Mouse (Mus musculus) monocyte, adult 2 months (primary cell): ENCODE data around the gene Bdh1.
A peak's percentile ranks its signal among the peaks of the same experiment; 100 is the strongest.
"Not testable (repeated sequence)": the region's sequence is repeated elsewhere in the genome, so short reads cannot be mapped to it uniquely, and the experiment has no call there.

Experiments used
- DNase-seq, 2 experiments: peaks; one replicate each; pipeline ENCODE4 v3.0.0; 2022; ENCODE audit warnings: low spot score in 2 of 2, low read depth in 1 of 2

Bdh1 gene

DNA sequence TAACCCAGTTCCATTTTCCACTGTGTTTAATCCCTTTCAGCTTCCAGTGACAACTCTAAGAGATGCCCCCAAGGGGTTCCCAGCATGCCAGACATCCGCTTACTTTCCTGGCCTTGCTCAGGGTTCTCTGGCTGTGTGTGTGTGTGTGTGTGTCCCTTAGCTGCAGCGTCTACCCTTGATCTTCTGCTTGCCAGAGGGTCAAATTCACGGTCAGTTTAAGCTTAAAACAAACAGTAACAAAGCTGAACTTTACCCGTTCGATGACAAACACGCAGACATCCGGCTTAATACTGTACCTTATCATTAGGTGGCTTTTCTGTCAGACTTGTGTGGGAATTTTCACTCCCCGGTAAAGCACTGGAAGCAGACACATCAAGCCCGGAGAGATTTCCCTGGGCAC lies at the start of gene Bdh1:
TSS of gene Bdh1 (plus strand) at position 281 of the 400 bp plus-strand sequence.
- no peak for DNase-seq

DNA sequence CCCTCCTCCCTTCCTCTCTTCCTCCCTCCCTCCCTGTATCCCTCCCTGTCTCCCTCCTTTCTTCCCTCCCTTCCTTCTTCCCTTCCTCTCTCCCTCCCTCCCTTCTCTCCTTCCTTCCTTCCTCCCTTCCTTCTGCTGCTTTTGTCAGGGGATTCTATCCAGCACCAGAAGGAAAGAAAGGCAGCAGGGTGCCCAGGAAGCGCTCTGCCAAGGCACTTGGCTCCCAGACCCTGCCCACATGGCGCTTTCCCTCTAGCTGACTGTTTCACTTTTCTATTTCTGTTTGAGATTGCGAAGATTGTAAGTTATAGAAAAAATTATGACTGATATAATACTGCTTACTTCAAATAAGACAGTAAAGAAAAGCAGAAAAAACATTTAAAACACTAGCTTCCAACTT lies 49.8 kb upstream of the Bdh1 start:
- not testable (repeated sequence) for DNase-seq

DNA sequence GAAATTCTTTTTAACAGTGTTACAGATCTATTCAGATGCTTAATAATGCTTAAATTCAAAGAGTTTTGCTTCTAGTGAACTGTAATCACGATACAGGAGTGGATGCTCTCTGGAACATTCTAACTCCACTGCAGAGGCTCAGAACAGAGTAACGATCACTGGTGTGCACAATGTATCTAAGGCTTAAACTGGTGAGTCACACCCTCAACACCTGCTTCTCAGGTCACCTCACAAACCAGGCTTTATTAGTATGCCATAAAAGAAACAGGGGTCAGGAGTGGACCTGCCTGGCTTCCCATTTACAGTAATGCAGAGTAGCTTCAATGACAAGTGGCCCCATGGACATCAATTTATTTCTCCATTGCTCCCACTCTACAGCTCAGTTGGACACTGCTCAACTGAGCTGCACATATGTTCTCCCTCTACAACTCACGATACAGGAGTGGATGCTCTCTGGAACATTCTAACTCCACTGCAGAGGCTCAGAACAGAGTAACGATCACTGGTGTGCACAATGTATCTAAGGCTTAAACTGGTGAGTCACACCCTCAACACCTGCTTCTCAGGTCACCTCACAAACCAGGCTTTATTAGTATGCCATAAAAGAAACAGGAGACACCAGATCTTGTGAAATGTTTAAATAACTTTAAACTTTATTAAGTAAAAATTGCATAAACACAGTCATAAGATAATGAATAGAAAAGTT lies 46.0 kb upstream of the Bdh1 start:
- DNase-seq: not testable (repeated sequence)

- DNase-seq: not testable (repeated sequence)
Measured at GRCm38 (mm10) chr16:31388269-31388668, 33.8 kb upstream of the Bdh1 start.

GRCm38 (mm10) chr16:31399231-31399630 lies 22.8 kb upstream of the Bdh1 start:
- DNase-seq: no peak

- DNase-seq: no peak
Measured at GRCm38 (mm10) chr16:31400908-31401692, 21.0 kb upstream of the Bdh1 start.

DNA sequence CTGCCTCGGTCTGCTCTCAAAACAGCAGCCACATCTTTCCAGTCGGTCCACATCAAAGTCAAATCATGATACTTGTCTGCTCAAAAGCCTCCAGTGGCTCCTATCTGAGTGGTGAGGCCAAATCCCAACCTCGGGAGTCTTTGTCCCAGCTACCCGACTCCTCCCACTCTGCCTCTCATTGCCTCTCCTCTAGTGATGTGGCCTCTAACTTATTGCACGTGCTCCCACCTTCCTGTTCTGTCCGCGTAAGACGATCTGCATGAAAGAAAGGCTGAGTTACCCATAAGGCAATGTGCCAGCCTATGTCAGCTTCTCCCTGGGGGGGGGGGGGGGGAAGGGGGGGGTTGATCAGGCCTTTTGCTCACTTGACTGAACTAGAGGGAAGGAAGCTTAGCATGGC lies 20.0 kb upstream of the Bdh1 start:
- no peak for DNase-seq

- no peak for DNase-seq
Measured at GRCm38 (mm10) chr16:31403971-31404370, 18.1 kb upstream of the Bdh1 start.

GRCm38 (mm10) chr16:31405040-31405439 lies 17.0 kb upstream of the Bdh1 start:
- no peak for DNase-seq

DNA sequence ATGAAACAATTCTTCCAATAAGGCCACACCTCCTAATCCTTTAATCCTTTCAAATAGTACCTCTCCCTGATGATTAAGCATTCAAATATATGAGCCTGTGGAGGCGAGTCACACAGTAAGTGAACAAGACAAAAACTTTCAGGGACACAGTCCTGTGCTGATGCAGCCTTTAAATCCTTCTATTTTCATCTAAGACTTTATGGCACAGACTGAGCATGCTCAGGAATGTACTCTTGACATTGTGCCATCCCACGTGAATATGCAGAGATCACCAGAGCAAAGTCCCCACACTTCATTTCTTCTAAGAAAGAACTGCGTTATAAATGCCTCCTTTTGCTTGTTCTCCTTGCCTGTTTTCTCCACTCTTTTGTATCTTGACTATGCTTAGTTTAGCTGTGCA lies 14.2 kb upstream of the Bdh1 start:
- DNase-seq: no peak

- no peak for DNase-seq
Measured at GRCm38 (mm10) chr16:31410969-31411368, 11.1 kb upstream of the Bdh1 start.

DNA sequence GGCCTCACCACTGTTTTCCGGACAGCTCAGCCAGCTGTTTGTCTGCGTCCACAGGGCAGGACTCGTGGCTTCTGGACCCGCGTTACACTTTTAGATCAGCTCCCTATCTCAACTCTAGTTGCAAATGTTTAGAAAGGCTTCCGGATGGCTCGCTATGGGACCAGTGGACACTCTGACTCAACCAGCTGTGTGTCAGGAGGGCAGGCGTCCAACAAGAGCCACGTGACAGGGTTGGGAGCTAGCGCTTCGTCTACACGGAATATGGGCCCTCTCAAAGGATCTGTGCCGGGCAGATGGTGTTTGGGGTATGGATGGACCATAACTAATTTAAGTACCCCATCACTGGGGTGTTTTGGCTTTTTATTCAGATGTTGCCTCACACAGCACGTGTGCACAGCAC lies 9.8 kb upstream of the Bdh1 start:
- no peak for DNase-seq

- no peak for DNase-seq
Measured at GRCm38 (mm10) chr16:31413777-31414176, 8.3 kb upstream of the Bdh1 start.

- no peak for DNase-seq
Measured at GRCm38 (mm10) chr16:31415885-31416450, 6.1 kb upstream of the Bdh1 start.

DNA sequence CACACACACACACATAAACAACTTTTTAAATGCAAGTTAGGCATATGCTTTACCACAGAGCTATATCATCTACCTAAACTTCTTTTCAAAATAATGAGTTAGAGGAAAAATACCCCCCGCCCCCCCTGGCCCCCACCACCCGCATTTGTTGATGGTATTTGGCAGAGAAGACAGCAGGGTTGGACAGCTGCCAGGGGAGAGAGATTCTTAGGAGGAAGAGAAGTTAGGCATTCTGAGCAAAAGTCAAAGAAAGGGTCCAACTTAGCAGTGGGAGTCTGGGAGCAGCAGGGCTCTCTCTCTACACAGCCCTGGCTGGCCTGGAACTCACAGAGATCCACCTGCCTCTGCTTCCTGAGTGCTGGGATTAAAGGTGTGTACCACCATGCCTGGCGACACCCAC lies 3.4 kb upstream of the Bdh1 start:
- no peak for DNase-seq

DNA sequence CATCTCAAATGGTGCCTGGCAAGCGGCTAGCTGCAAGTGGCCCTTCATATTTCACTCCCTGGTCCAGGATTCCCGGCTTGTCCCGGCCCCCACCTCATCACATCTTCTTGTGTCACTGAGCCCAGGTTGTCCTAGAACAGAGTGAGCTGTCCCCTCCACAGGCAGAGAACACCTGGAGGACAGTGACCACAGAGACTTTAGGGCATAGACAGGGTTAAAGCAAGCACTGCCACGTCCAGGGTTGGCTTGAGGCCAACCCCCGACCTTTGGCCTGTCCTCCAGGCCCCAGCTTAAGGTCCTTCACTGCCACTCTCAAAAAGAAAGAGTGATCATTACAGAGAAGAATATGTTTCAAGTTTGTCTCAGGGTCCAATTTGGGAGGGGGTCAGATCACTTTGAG lies 2.6 kb upstream of the Bdh1 start:
- no peak for DNase-seq

GRCm38 (mm10) chr16:31422722-31423121 lies 642 bp downstream of the Bdh1 start:
- no peak for DNase-seq

DNA sequence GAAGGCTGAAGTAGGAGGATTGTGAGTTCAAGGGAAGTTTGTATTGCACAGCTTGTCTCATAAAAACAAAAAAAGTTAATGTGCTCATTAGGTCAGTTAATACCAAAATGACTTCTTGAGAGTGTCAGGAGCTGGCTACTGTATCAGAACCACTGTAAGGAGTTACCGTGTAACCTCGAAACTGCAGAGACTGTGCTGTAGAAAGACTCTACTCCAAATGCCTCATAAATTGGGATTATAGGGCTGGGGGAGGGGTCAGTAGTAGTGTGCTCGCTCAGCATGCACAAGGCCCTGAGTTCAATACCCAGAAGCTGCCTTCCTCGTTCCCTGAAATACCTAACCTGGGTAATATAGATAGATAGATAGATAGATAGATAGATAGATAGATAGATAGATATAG lies 1.3 kb downstream of the Bdh1 start:
- no peak for DNase-seq

DNA sequence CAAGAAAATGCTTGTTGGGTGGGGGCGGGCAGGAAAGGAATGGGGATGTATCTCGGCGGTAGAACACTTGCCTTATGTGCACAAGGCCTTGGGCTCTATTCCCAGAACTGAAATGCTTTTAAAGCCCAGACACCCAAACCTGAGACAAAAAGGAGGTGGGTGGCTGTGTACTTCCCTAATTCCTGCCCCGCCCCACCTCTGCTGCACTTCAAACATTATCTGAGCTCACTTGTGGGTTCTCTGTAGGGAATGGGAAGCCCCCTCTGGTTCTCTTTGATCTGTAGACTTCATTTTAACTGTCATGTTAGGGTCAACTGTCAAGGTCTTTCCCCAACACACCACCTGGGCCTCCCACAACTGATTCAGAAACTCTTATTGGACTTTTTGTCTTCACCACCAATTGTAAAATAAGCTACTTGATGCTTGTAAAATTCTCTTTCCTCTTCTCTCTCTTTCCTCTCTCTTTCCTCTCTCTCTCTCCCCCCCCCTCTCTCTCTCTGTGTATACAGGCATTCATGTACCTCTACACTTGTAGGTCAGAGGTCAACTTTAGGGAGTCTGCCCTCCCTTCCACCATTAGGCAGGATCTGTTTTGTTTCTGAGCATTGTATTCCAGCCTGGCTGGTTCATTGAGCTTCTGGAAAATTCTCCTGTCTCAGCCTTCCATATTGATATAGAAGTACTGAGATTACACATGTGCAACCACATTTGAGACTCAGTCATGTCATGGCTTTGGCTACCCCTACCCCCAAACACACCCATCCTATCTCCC lies 2.5 kb downstream of the Bdh1 start:
- DNase-seq: no peak

DNA sequence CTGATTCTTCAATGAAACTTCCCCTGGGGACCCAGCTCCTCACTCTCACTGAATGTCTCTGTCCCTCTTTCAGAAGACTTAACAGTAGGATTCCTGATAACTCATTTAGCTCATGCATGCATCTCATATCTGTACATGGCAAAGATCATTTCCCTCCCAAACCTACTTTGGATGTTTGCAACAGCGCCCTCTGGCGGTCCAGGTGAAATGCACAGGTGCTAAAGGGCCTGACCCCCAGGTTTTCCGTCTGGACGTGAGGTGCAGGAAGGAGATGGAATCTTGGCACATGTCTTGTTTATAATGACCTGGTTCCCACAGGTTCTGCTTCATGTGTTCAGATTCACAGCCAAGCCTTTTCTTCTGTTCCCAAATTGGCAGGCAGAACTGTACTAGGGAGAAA lies 3.4 kb downstream of the Bdh1 start:
- DNase-seq: peak in 1 of 2 experiments; percentile 50

DNA sequence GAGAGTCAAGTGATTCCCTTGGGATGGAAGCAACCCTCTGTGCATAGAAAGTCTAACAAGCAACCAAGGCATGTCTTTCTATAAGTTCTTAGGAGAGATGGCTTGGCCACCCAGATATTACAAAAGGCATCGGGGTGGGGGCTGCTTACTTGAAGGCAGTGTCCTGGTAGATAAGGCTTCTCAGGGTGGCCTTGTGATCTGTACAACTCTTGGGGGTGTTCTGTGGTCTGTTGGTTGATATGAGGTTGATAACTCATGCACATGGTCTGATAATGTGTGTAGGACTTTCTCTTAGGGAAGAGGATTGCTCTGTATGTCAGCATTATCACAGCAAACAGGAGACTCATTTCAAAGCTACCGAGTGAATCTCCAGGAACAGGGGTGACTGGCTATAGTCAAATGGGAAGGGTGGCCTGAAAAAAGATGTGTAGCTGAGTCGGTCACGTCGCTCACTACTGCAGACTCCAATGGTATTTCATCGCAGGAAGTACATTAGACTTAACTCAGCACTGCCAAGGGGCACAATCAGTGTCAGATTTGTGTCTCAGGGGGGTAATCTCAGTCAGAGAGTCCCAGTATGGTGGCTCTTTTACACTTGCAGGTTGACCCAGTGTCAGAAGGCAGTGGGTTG lies 4.5 kb downstream of the Bdh1 start:
- no peak for DNase-seq
